Mouse (Mus musculus) adrenal gland, postnatal 4 days (tissue): ENCODE data around the gene Tex9. TPM values are rescaled to one million over a fixed set of nuclear protein-coding genes. Genes with fewer than 3 reads are reported as not detected.
"Not testable (repeated sequence)": the region's sequence is repeated elsewhere in the genome, so short reads cannot be mapped to it uniquely, and the experiment has no call there.

Source experiments
- DNase-seq, 2 experiments: peaks; one replicate each; pipeline ENCODE4 v3.0.0; 2021 to 2022; ENCODE audit warnings: low spot score in 2 of 2, mixed read lengths in 2 of 2
- total RNA-seq, 2 experiments: library from RNA; stranded (reverse); gene quantifications; 2 replicates each; pipeline ENCODE4 v1.2.3; 2021

Gene Tex9
- total RNA-seq, 2 experiments from 2014 or later: 18.2 to 18.5 TPM

GRCm38 (mm10) chr9:72440948-72441926 lies 50.8 kb downstream of the Tex9 start:
- DNase-seq: no peak

- no peak for DNase-seq
Measured at GRCm38 (mm10) chr9:72440358-72440757, 51.7 kb downstream of the Tex9 start.

- no peak for DNase-seq
Measured at GRCm38 (mm10) chr9:72438749-72439148, 53.3 kb downstream of the Tex9 start.

GRCm38 (mm10) chr9:72437822-72438701 lies 54.0 kb downstream of the Tex9 start, which contains the start of gene Mns1:
Gene Mns1, plus strand, starts transcription at chr9:72438011.
- DNase-seq: peak; percentile 82 to 90

- DNase-seq: no peak
Measured at GRCm38 (mm10) chr9:72434876-72435275, 57.1 kb downstream of the Tex9 start.

- no peak for DNase-seq
Measured at GRCm38 (mm10) chr9:72427861-72428260, 64.2 kb downstream of the Tex9 start.

GRCm38 (mm10) chr9:72425300-72425850 lies 66.6 kb downstream of the Tex9 start:
- no peak for DNase-seq

- no peak for DNase-seq
Measured at GRCm38 (mm10) chr9:72422753-72423152, 69.3 kb downstream of the Tex9 start.

GRCm38 (mm10) chr9:72422284-72422683 lies 69.7 kb downstream of the Tex9 start:
- DNase-seq: no peak

GRCm38 (mm10) chr9:72420490-72420889 lies 71.5 kb downstream of the Tex9 start:
- DNase-seq: no peak

GRCm38 (mm10) chr9:72418443-72418842 lies 73.6 kb downstream of the Tex9 start:
- DNase-seq: no peak

GRCm38 (mm10) chr9:72411746-72412145 lies 80.3 kb downstream of the Tex9 start:
- DNase-seq: no peak

- DNase-seq: no peak
Measured at GRCm38 (mm10) chr9:72409381-72410225, 82.4 kb downstream of the Tex9 start.

GRCm38 (mm10) chr9:72408131-72408586 lies 83.9 kb downstream of the Tex9 start:
- DNase-seq: peak; percentile 43 to 49

- DNase-seq: no peak
Measured at GRCm38 (mm10) chr9:72405882-72406638, 86.0 kb downstream of the Tex9 start.

- DNase-seq: no peak
Measured at GRCm38 (mm10) chr9:72404934-72405333, 87.1 kb downstream of the Tex9 start.

GRCm38 (mm10) chr9:72404446-72404845 lies 87.6 kb downstream of the Tex9 start:
- no peak for DNase-seq

- no peak for DNase-seq
Measured at GRCm38 (mm10) chr9:72403421-72403820, 88.6 kb downstream of the Tex9 start.

GRCm38 (mm10) chr9:72401769-72402168 lies 90.2 kb downstream of the Tex9 start:
- not testable (repeated sequence) for DNase-seq
